Mouse (Mus musculus): Measurements from ENCODE around the gene Mansc4. TPM values are rescaled to one million over a fixed set of nuclear protein-coding genes. Genes with fewer than 3 reads are reported as not detected.

Gene Mansc4
- total and polyA plus RNA-seq, 3 experiments = 0.21 TPM; not detected in 2

GRCm38 (mm10) chr6:147051666-147052065 is 35.2 kb downstream of the Mansc4 start:
- Histone ChIP-seq H3K79me2 (ENCODE audit: control insufficient read depth, insufficient read depth, low read length, poor library complexity) (no peaks in the 10 kb centered on the region), H3K4me3 (ENCODE audit: control insufficient read depth in 1 of 2, insufficient read depth in 1 of 2, low read depth in 2 of 2, low read length in 2 of 2) (no peak overlapping the region), H3K36me3 (ENCODE audit: control insufficient read depth in 1 of 2, insufficient read depth in 2 of 2, low read length in 2 of 2) (peaks cover 0 to 27% of the 10 kb centered on the region in 2 experiments; a peak in 2 of 4 replicates), H3K9me3 (replicated peaks; ENCODE audit: insufficient read depth, low read length) (no peaks in the 10 kb centered on the region), H3K4me1 (ENCODE audit: control insufficient read depth in 1 of 2, insufficient read depth in 2 of 2, low read length in 2 of 2) (no peaks in the 10 kb centered on the region), H3K9ac (ENCODE audit: control insufficient read depth, low read depth, low read length, poor library complexity, severe bottlenecking) (no peak overlapping the region), H3K27me3 (ENCODE audit: control insufficient read depth in 1 of 2, insufficient read depth in 2 of 2, low read length in 2 of 2) (no peaks in the 10 kb centered on the region), H3K27ac (ENCODE audit: control insufficient read depth, low read depth, low read length) (no peak overlapping the region)
- DNase-seq (ENCODE audit: low read depth, low spot score) = no peak
- TF ChIP-seq EP300 (IDR thresholded peaks at IDR 0.05; ENCODE audit: low read depth in 1 of 2, low read length in 2 of 2) (no peak), NELFE (IDR thresholded peaks at IDR 0.05; ENCODE audit: low read depth, low read length) (no peak), UBTF (IDR thresholded peaks at IDR 0.05; ENCODE audit: borderline replicate concordance, insufficient read depth, low read depth, low read length) (no peak), JUND (IDR thresholded peaks at IDR 0.05; ENCODE audit: low read depth, low read length) (no peak), CHD2 (IDR thresholded peaks at IDR 0.05; ENCODE audit: low read length) (no peak), MXI1 (IDR thresholded peaks at IDR 0.05; ENCODE audit: low read depth, low read length) (no peak), SIN3A (IDR thresholded peaks at IDR 0.05; ENCODE audit: low read length) (no peak), KAT2A (conservative IDR thresholded peaks at IDR 0.05; ENCODE audit: low read depth, low read length) (no peak), SMC3 (IDR thresholded peaks at IDR 0.05; ENCODE audit: low read depth, low read length) (no peak), ZKSCAN1 (IDR thresholded peaks at IDR 0.05; ENCODE audit: low read depth, low read length) (no peak), USF1 (IDR thresholded peaks at IDR 0.05; ENCODE audit: low read depth, low read length) (no peak), CHD1 (IDR thresholded peaks at IDR 0.05; ENCODE audit: low read depth, low read length) (no peak), MAFK (IDR thresholded peaks at IDR 0.05; ENCODE audit: borderline replicate concordance, low read depth, low read length) (no peak), RCOR1 (IDR thresholded peaks at IDR 0.05; ENCODE audit: low read depth, low read length) (no peak), MYB (IDR thresholded peaks at IDR 0.05; ENCODE audit: low read depth, low read length) (no peak), POLR2AphosphoS5 (IDR thresholded peaks at IDR 0.05; ENCODE audit: borderline replicate concordance, low read depth, low read length) (no peak), ZMIZ1 (IDR thresholded peaks at IDR 0.05; ENCODE audit: low read depth, low read length) (no peak)

- no peak overlapping the region for H3K9ac ChIP-seq (ENCODE audit: control insufficient read depth, low read depth, low read length, poor library complexity, severe bottlenecking)
- no peak for DNase-seq (ENCODE audit: low read depth, low spot score)
- TF ChIP-seq POLR2A (IDR thresholded peaks at IDR 0.05; ENCODE audit: control insufficient read depth in 1 of 2, insufficient read depth in 1 of 2, low read depth in 1 of 2, low read length in 2 of 2, poor library complexity in 1 of 2) (no peak), USF2 (IDR thresholded peaks at IDR 0.05; ENCODE audit: borderline replicate concordance in 1 of 2, insufficient read depth in 1 of 2, low read depth in 1 of 2, low read length in 2 of 2) (no peak), TAL1 (IDR thresholded peaks at IDR 0.05; ENCODE audit: low read length) (no peak), MAX (IDR thresholded peaks at IDR 0.05; ENCODE audit: low read length) (no peak), NELFE (IDR thresholded peaks at IDR 0.05; ENCODE audit: low read depth, low read length) (no peak), RCOR1 (IDR thresholded peaks at IDR 0.05; ENCODE audit: low read depth, low read length) (no peak), CTCF (IDR thresholded peaks at IDR 0.05 in 2 of 3, conservative IDR thresholded peaks at IDR 0.05 in 1 of 3; ENCODE audit: control insufficient read depth in 1 of 3, insufficient read depth in 1 of 3, low read depth in 2 of 3, low read length in 3 of 3, poor library complexity in 1 of 3, severe bottlenecking in 1 of 3) (no peak), MAZ (IDR thresholded peaks at IDR 0.05; ENCODE audit: low read depth, low read length) (no peak), USF1 (IDR thresholded peaks at IDR 0.05; ENCODE audit: low read depth, low read length) (no peak), GATA1 (IDR thresholded peaks at IDR 0.05; ENCODE audit: low read depth, low read length) (no peak), JUND (IDR thresholded peaks at IDR 0.05; ENCODE audit: low read depth, low read length) (no peak), E2F4 (IDR thresholded peaks at IDR 0.05; ENCODE audit: borderline replicate concordance, low read depth, low read length) (no peak), CHD2 (IDR thresholded peaks at IDR 0.05; ENCODE audit: low read length) (no peak)
- no peaks in the 10 kb centered on the region for H3K27me3 ChIP-seq (ENCODE audit: control insufficient read depth in 1 of 2, insufficient read depth in 2 of 2, low read length in 2 of 2)
- peaks cover 12% of the 10 kb centered on the region for H3K79me2 ChIP-seq (ENCODE audit: control insufficient read depth, insufficient read depth, low read length, poor library complexity)
- H3K4me1 ChIP-seq (ENCODE audit: control insufficient read depth in 1 of 2, insufficient read depth in 2 of 2, low read length in 2 of 2) = no peaks in the 10 kb centered on the region
- no peak overlapping the region for H3K27ac ChIP-seq (ENCODE audit: control insufficient read depth, low read depth, low read length)
- H3K36me3 ChIP-seq (ENCODE audit: control insufficient read depth in 1 of 2, insufficient read depth in 2 of 2, low read length in 2 of 2) = peaks cover under 1 to 21% of the 10 kb centered on the region in 2 experiments
- no peak overlapping the region for H3K4me3 ChIP-seq (ENCODE audit: control insufficient read depth in 1 of 2, insufficient read depth in 1 of 2, low read depth in 2 of 2, low read length in 2 of 2)
- H3K9me3 ChIP-seq (replicated peaks; ENCODE audit: insufficient read depth, low read length) = no peaks in the 10 kb centered on the region
Measured at GRCm38 (mm10) chr6:147049239-147049805, 37.5 kb downstream of the Mansc4 start.
